20 mouse cellular contexts compared by ENCODE assay signal in the genomic region with DNA sequence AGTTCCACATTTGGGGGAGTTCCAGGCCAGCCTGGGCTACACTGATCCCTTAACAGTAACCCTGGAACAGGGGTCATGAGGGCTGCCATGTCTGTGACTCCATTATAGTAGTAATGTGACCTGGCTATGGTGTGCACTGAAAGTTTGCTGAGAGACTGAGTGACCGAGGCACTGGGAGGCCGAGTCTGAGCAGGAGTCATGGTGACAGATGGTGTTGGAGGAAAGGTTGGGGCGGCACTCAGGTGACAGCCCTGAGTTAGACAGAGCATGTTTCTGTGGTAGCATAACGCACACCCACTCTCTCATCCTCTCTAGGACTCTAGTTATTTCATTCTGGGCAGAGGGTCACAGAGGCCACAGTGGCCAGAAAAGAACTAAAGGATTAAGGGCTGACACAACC. TPM values are rescaled to one million over a fixed set of nuclear protein-coding genes. Genes with fewer than 3 reads are reported as not detected.
"Had no signal": no experiment of that assay in that cellular context is flagged by ENCODE, and none has a peak within 500 bp of the region (broad histone marks: within the 10 kb centered on the region; RNA-seq: fewer than 3 reads in every experiment).

No protein-coding gene starts in this region.

- H3K27ac ChIP-seq: kidney, postnatal 0 days; left cerebral cortex, adult 2 months; liver, embryonic 13.5 days; midbrain, embryonic 12.5 days; stomach, postnatal 0 days had no signal

- H3K27me3 ChIP-seq: liver, embryonic 13.5 days had no signal

- H3K36me3 ChIP-seq: liver, embryonic 13.5 days; midbrain, embryonic 12.5 days had no signal

- H3K4me3 ChIP-seq: left cerebral cortex, adult 2 months; liver, embryonic 13.5 days; midbrain, embryonic 12.5 days; myocyte had no signal

- H3K4me1 ChIP-seq: liver, embryonic 13.5 days had no signal

- H3K4me2 ChIP-seq: liver, embryonic 13.5 days; midbrain, embryonic 12.5 days had no signal

- DNase-seq: kidney, postnatal 25 days; layer of hippocampus, postnatal 36 days; liver, embryonic 13.5 days; lung, adult 2 months; lung, postnatal 14 days; lung, postnatal 4 days; right cerebral cortex, adult 18-20 months; right cerebral cortex, postnatal 14 days; right cerebral cortex, postnatal 4 days; thymus, adult 2 months; thymus, postnatal 14 days; thymus, postnatal 4 days had no signal

- ATAC-seq: midbrain, embryonic 16.5 days had no signal

- H3K9ac ChIP-seq: liver, embryonic 13.5 days; midbrain, embryonic 12.5 days had no signal

- H3K9me3 ChIP-seq: liver, embryonic 13.5 days; midbrain, embryonic 12.5 days had no signal

RNA-seq across cellular contexts. Expression of gene Wscd2, which starts 19.0 kb away (rescaled TPM):
- total RNA-seq: megakaryocyte progenitor cell, adult 5-6 weeks; megakaryocyte-erythroid progenitor cell, adult 5-6 weeks had no signal
- polyA plus RNA-seq: myocyte had no signal
